Mouse (Mus musculus): ENCODE measurements around the gene Rhno1.

DNA sequence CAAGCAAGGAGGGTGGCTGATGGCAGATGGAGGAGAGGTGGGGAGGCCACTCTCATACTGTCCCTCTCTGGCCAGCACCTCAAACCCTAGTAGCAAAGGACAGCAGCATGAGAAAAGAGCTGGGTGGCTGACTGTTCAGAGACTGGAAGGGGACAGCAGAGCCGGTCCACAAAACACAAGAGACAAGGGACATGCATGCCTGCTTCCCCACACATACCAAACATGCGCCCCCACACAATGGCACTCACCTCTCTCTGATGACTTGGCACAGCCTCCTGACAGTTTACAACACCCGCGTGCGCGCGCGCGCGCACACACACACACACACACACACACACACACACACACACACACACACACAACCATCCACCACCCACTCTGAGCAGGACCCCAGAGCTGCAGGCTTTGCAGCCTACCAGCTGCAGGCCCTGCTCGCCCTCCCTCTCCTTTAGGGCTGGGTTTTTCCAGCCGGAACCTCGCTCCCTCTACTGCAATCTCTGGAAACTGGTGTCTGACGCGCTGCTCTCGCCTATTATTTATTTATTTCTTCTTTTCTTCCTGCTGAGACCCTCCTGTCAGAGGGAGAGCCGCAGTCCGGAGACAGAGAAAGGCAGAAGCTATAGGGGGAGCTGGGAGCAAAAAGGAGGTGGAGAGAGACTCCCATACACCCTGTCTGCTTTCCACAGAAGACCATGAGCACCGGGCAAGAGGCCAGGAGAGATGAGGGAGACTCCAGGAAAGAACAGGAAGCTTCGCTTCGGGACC, 36.9 kb upstream of the Rhno1 start:
- no peak for TF ChIP-seq CTCF (conservative IDR thresholded peaks at IDR 0.05 in 1 of 2, IDR thresholded peaks at IDR 0.05 in 1 of 2; ENCODE audit: low read depth in 2 of 2, low read length in 2 of 2)
- no peak for TF ChIP-seq SIN3A (IDR thresholded peaks at IDR 0.05; ENCODE audit: low read length)
- TF ChIP-seq NRF1 (IDR thresholded peaks at IDR 0.05; ENCODE audit: low read depth, low read length) = no peak
- TF ChIP-seq MAFK (IDR thresholded peaks at IDR 0.05; ENCODE audit: insufficient replicate concordance, low read length) = no peak

Data from CH12.LX (cell line).